Mouse (Mus musculus): ENCODE measurements around the gene Krtap4-1.

- TF ChIP-seq POLR2A (IDR thresholded peaks at IDR 0.05; ENCODE audit: borderline replicate concordance, control insufficient read depth, low read depth, low read length) = no peak
- no peak for TF ChIP-seq CTCF (IDR thresholded peaks at IDR 0.05; ENCODE audit: control insufficient read depth, insufficient read depth, low read length)
Measured at GRCm38 (mm10) chr11:99665860-99666259, 37.8 kb upstream of the Krtap4-1 start, which contains the start of gene Krtap4-6.

Data from bone marrow, adult 2 months (tissue).